Comparison of ENCODE assay signal across 9 mouse cellular contexts in genomic region chr3:127640762-127641700, GRCm38 (mm10). TPM values are rescaled to one million over a fixed set of nuclear protein-coding genes. Genes with fewer than 3 reads are reported as not detected.
DNase-seq lines count a peak whose midpoint lies in the region; ATAC-seq lines count a peak whose summit lies in the region.
"Had no signal": no experiment of that assay in that cellular context is flagged by ENCODE, and none has a peak within 500 bp of the region (broad histone marks: within the 10 kb centered on the region; RNA-seq: fewer than 3 reads in every experiment).

No protein-coding gene starts in this region.

- peaks cover 13% of the 10 kb centered on the region; the same call in 1 of the 2 replicates for H3K4me1 ChIP-seq in embryonic facial prominence, embryonic 15.5 days
- H3K4me1 ChIP-seq in intestine, embryonic 16.5 days (ENCODE audit: control insufficient read depth, insufficient read depth, low read length) = 0 out of 2 replicates have a peak, but pooled peaks cover 4% of the 10 kb centered on the region
- peaks cover 13% of the 10 kb centered on the region; the same call in 1 of the 2 replicates for H3K4me1 ChIP-seq in midbrain, embryonic 16.5 days (ENCODE audit: control insufficient read depth, insufficient read depth, low read length)

- WGBS in embryonic facial prominence, embryonic 15.5 days = 3% methylated on average over 37 of the region's 37 CpGs
- 2% methylated on average over 37 of the region's 37 CpGs for WGBS in intestine, embryonic 16.5 days
- WGBS in midbrain, embryonic 16.5 days = 6% methylated on average over 37 of the region's 37 CpGs

- ATAC-seq in embryonic facial prominence, embryonic 15.5 days (ENCODE audit: insufficient number of reproducible peaks, low FRiP score, low TSS enrichment, low read depth) = no peak
- peak; percentile 33 for ATAC-seq in intestine, embryonic 16.5 days
- ATAC-seq in midbrain, embryonic 16.5 days = no peak

- peaks cover 89% of the 10 kb centered on the region for H3K27me3 ChIP-seq in embryonic facial prominence, embryonic 15.5 days
- H3K27me3 ChIP-seq in intestine, embryonic 16.5 days (replicated peaks; ENCODE audit: control insufficient read depth, insufficient read depth, low read length) = peaks cover 71% of the 10 kb centered on the region
- H3K27me3 ChIP-seq in midbrain, embryonic 16.5 days (ENCODE audit: control insufficient read depth, insufficient read depth, low read depth, low read length) = peaks cover 41% of the 10 kb centered on the region

- no peak overlapping the region for H3K4me3 ChIP-seq in embryonic facial prominence, embryonic 15.5 days (replicated peaks)
- no peak overlapping the region for H3K4me3 ChIP-seq in intestine, embryonic 16.5 days (ENCODE audit: low read length)
- H3K4me3 ChIP-seq in midbrain, embryonic 16.5 days (ENCODE audit: low read depth, low read length) = peak overlapping the region; percentile 6

- no peaks in the 10 kb centered on the region for H3K36me3 ChIP-seq in embryonic facial prominence, embryonic 15.5 days
- no peaks in the 10 kb centered on the region for H3K36me3 ChIP-seq in intestine, embryonic 16.5 days (ENCODE audit: control insufficient read depth, insufficient read depth, low read length)
- H3K36me3 ChIP-seq in midbrain, embryonic 16.5 days (ENCODE audit: control insufficient read depth, insufficient read depth, low read length) = no peaks in the 10 kb centered on the region

- H3K9me3 ChIP-seq in embryonic facial prominence, embryonic 15.5 days (replicated peaks) = no peaks in the 10 kb centered on the region
- no peaks in the 10 kb centered on the region for H3K9me3 ChIP-seq in intestine, embryonic 16.5 days (ENCODE audit: control insufficient read depth, low read length)
- H3K9me3 ChIP-seq in midbrain, embryonic 16.5 days (replicated peaks; ENCODE audit: control insufficient read depth, low read length, poor library complexity, severe bottlenecking) = no peaks in the 10 kb centered on the region

- H3K4me2 ChIP-seq in embryonic facial prominence, embryonic 15.5 days (replicated peaks) = peak overlapping the region; percentile 12; the same call in 1 of the 2 replicates
- H3K4me2 ChIP-seq in intestine, embryonic 16.5 days (ENCODE audit: low read depth, low read length) = peak overlapping the region; percentile 1; the same call in 1 of the 2 replicates
- peak overlapping the region; percentile 45 for H3K4me2 ChIP-seq in midbrain, embryonic 16.5 days (ENCODE audit: low read length)

- H3K27ac ChIP-seq in embryonic facial prominence, embryonic 15.5 days (replicated peaks) = no peak overlapping the region
- no peak overlapping the region for H3K27ac ChIP-seq in intestine, embryonic 16.5 days (ENCODE audit: low read length)
- no peak overlapping the region for H3K27ac ChIP-seq in midbrain, embryonic 16.5 days (ENCODE audit: low read length)

- peak; percentile 35 for DNase-seq in kidney, adult 18-20 months
- DNase-seq in kidney, postnatal 14 days = no peak
- DNase-seq in gastrocnemius, postnatal 25 days = no peak
- DNase-seq in adrenal gland, postnatal 25 days = no peak
- no peak for DNase-seq in adrenal gland, postnatal 4 days (ENCODE audit: low spot score in 2 of 2)
- DNase-seq: spleen, adult 18-20 months had no signal

- H3K9ac ChIP-seq in embryonic facial prominence, embryonic 15.5 days = no peak overlapping the region
- H3K9ac ChIP-seq in intestine, embryonic 16.5 days (ENCODE audit: low read depth, low read length) = no peak overlapping the region
- 0 out of 2 replicates have a peak overlapping the region, but pooled peaks have one; percentile 25 for H3K9ac ChIP-seq in midbrain, embryonic 16.5 days (ENCODE audit: low read depth, low read length)

RNA-seq across cellular contexts. Expression of gene Neurog2, which starts 8.1 kb away (rescaled TPM):
- polyA plus RNA-seq in embryonic facial prominence, embryonic 15.5 days (2015; fragmentation: Nextera tagmentation; extraction: Ambion mirVana) = 0.07 and 0.28 TPM in 2 replicates
- polyA plus RNA-seq in intestine, embryonic 16.5 days (2015; fragmentation: Nextera tagmentation; extraction: Ambion mirVana) = not detected in 2 replicates
- 5.2 and 16.9 TPM in 2 replicates for polyA plus RNA-seq in midbrain, embryonic 16.5 days (2015; fragmentation: Nextera tagmentation; extraction: Ambion mirVana)
- total RNA-seq in gastrocnemius, postnatal 25 days (2021) = not detected
- total RNA-seq in adrenal gland, postnatal 25 days (2021) = not detected in 2 replicates
- total RNA-seq in adrenal gland, postnatal 4 days (2021) = not detected
